Mouse (Mus musculus): ENCODE data around the gene AL732309.1. TPM values are rescaled to one million over a fixed set of nuclear protein-coding genes. Genes with fewer than 3 reads are reported as not detected.

AL732309.1 gene
- polyA plus RNA-seq, 1 experiment from 2014 or later: 6.8 TPM

- H3K36me3 ChIP-seq (ENCODE audit: control insufficient read depth, insufficient read depth, low read length): peaks cover 7% of the 10 kb centered on the region
- no peak for ATAC-seq (replicated peaks; ENCODE audit: low FRiP score)
- H3K4me3 ChIP-seq (ENCODE audit: low read depth, low read length): no peak within 1 kb of the TSS
These were observed 28.2 kb downstream of the AL732309.1 start, which contains the start of gene Fam166a for GRCm38 (mm10) chr2:25218445-25218844. TSS of gene Fam166a (plus strand) at chr2:25218745.

GRCm38 (mm10) chr2:25217666-25218065 lies 29.0 kb downstream of the AL732309.1 start:
- Histone ChIP-seq H3K4me2 (no peak overlapping the region), H3K27ac (ENCODE audit: low read depth, low read length) (no peak overlapping the region), H3K4me3 (ENCODE audit: low read depth, low read length) (no peak overlapping the region), H3K9ac (ENCODE audit: low read depth, low read length) (no peak overlapping the region), H3K4me1 (replicated peaks; ENCODE audit: control insufficient read depth, insufficient read depth, low read length) (no peaks in the 10 kb centered on the region), H3K27me3 (replicated peaks; ENCODE audit: control insufficient read depth, insufficient read depth, low read length) (no peaks in the 10 kb centered on the region), H3K9me3 (ENCODE audit: control insufficient read depth, low read length) (no peaks in the 10 kb centered on the region), H3K36me3 (ENCODE audit: control insufficient read depth, insufficient read depth, low read length) (peaks cover 4% of the 10 kb centered on the region)
- ATAC-seq (replicated peaks; ENCODE audit: low FRiP score): no peak
- no peak for DNase-seq (ENCODE audit: low spot score)
- 54% methylated on average over 2 of the region's 2 CpGs for WGBS

More at GRCm38 (mm10) chr2:25218445-25218844, 28.2 kb downstream of the AL732309.1 start, which contains the start of gene Fam166a:
- Histone ChIP-seq H3K27ac (ENCODE audit: low read depth, low read length) (no peak within 1 kb of the TSS), H3K4me2 (no peak within 1 kb of the TSS), H3K27me3 (replicated peaks; ENCODE audit: control insufficient read depth, insufficient read depth, low read length) (no peaks in the 10 kb centered on the region), H3K9me3 (ENCODE audit: control insufficient read depth, low read length) (no peaks in the 10 kb centered on the region), H3K4me1 (replicated peaks; ENCODE audit: control insufficient read depth, insufficient read depth, low read length) (no peaks in the 10 kb centered on the region; the same call in 1 of the 2 replicates), H3K9ac (ENCODE audit: low read depth, low read length) (no peak within 1 kb of the TSS)
- no peak for DNase-seq (ENCODE audit: low spot score)

DNA sequence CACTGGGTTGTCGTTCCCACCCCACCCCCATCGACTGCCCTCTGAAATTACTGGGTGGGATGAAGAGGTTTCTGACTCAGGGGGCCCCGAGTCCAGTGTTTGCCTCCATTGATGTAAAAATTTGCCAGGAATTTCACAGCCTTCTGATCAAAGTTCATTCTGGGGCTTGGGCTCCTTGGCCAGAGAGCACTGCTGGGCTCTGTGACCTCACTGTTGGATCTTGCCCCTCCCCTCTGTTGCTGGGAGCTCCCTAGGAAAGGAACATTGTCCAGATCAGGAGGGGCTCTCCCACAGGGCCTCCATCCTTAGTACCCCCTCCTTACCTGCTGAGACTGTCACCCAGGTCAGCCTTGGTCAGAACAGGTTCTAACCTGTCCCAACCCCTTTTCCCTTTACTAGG lies 32.2 kb downstream of the AL732309.1 start, which contains the start of gene Stpg3:
Gene Stpg3 (minus strand): TSS at position 194 of the 400 bp plus-strand sequence.
- DNase-seq (ENCODE audit: low spot score) (no peak), ATAC-seq (replicated peaks; ENCODE audit: low FRiP score) (no peak)
- 76% methylated on average over 3 of the region's 3 CpGs for whole genome bisulfite sequencing
- Histone ChIP-seq H3K4me1 (replicated peaks; ENCODE audit: control insufficient read depth, insufficient read depth, low read length) (peaks cover 13% of the 10 kb centered on the region), H3K4me2 (no peak within 1 kb of the TSS), H3K27ac (ENCODE audit: low read depth, low read length) (no peak within 1 kb of the TSS), H3K27me3 (replicated peaks; ENCODE audit: control insufficient read depth, insufficient read depth, low read length) (no peaks in the 10 kb centered on the region), H3K9me3 (ENCODE audit: control insufficient read depth, low read length) (no peaks in the 10 kb centered on the region), H3K4me3 (ENCODE audit: low read depth, low read length) (no peak within 1 kb of the TSS), H3K9ac (ENCODE audit: low read depth, low read length) (no peak within 1 kb of the TSS), H3K36me3 (ENCODE audit: control insufficient read depth, insufficient read depth, low read length) (0 out of 2 replicates have a peak, but pooled peaks cover 2% of the 10 kb centered on the region)

GRCm38 (mm10) chr2:25213266-25213865 lies 33.3 kb downstream of the AL732309.1 start:
- Histone ChIP-seq H3K4me2 (no peak overlapping the region), H3K9ac (ENCODE audit: low read depth, low read length) (no peak overlapping the region), H3K4me1 (replicated peaks; ENCODE audit: control insufficient read depth, insufficient read depth, low read length) (peaks cover 16% of the 10 kb centered on the region), H3K36me3 (ENCODE audit: control insufficient read depth, insufficient read depth, low read length) (peaks cover 6% of the 10 kb centered on the region; the same call in 1 of the 2 replicates), H3K9me3 (ENCODE audit: control insufficient read depth, low read length) (no peaks in the 10 kb centered on the region), H3K27me3 (replicated peaks; ENCODE audit: control insufficient read depth, insufficient read depth, low read length) (no peaks in the 10 kb centered on the region), H3K4me3 (ENCODE audit: low read depth, low read length) (no peak overlapping the region), H3K27ac (ENCODE audit: low read depth, low read length) (no peak overlapping the region)
- DNase-seq (ENCODE audit: low spot score): no peak
- WGBS: 59% methylated on average over 23 of the region's 23 CpGs
- ATAC-seq (replicated peaks; ENCODE audit: low FRiP score): no peak

DNA sequence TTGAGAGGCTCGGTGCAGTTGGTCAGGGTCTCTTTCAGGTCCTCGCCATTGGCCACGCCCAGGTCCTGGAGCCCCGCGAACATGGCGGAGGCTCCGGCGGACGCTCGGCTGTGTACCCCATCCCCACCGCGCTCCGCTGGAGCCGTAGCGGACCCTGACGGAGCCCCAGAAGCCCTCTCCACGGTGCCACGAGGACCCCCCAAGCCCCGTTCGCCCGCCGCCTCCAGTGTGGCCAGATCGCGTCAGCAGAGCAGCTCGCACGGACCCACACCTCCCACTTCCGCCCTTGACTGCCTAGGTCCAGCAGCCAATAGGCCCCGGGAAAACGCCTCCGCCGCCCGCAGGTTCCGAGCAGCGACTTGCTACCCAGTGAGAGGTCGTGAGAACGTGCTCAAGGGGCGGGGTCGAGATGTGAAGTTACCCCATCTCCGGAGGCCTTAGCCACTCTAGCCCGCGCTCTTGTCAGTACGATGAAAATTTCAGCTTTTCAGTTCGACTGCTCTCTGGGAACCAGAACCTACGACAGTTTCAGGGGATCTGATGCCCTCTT lies 35.5 kb downstream of the AL732309.1 start, which contains the start of gene Nelfb:
Gene Nelfb (minus strand): TSS at position 369 of the 550 bp plus-strand sequence.
- H3K4me3 ChIP-seq (ENCODE audit: low read depth, low read length): peak within 1 kb of the TSS; percentile 89
- no peaks in the 10 kb centered on the region for H3K9me3 ChIP-seq (ENCODE audit: control insufficient read depth, low read length)
- peak within 1 kb of the TSS; percentile 76 for H3K4me2 ChIP-seq
- DNase-seq (ENCODE audit: low spot score) (peak; percentile 98), ATAC-seq (replicated peaks; ENCODE audit: low FRiP score) (peak; percentile 96)
- H3K27ac ChIP-seq (ENCODE audit: low read depth, low read length): peak within 1 kb of the TSS; percentile 65
- H3K36me3 ChIP-seq (ENCODE audit: control insufficient read depth, insufficient read depth, low read length): peaks cover 12% of the 10 kb centered on the region
- under 1% methylated on average over 44 of the region's 44 CpGs for WGBS
- peaks cover 16% of the 10 kb centered on the region for H3K4me1 ChIP-seq (replicated peaks; ENCODE audit: control insufficient read depth, insufficient read depth, low read length)
- H3K9ac ChIP-seq (ENCODE audit: low read depth, low read length): peak within 1 kb of the TSS; percentile 88
- H3K27me3 ChIP-seq (replicated peaks; ENCODE audit: control insufficient read depth, insufficient read depth, low read length): no peaks in the 10 kb centered on the region

GRCm38 (mm10) chr2:25210686-25211085 lies 36.0 kb downstream of the AL732309.1 start:
- Histone ChIP-seq H3K36me3 (ENCODE audit: control insufficient read depth, insufficient read depth, low read length) (peaks cover 16% of the 10 kb centered on the region), H3K9ac (ENCODE audit: low read depth, low read length) (peak overlapping the region; percentile 88), H3K27ac (ENCODE audit: low read depth, low read length) (peak overlapping the region; percentile 65), H3K4me2 (peak overlapping the region; percentile 76), H3K4me3 (ENCODE audit: low read depth, low read length) (peak overlapping the region; percentile 89), H3K9me3 (ENCODE audit: control insufficient read depth, low read length) (no peaks in the 10 kb centered on the region), H3K4me1 (replicated peaks; ENCODE audit: control insufficient read depth, insufficient read depth, low read length) (peaks cover 16% of the 10 kb centered on the region), H3K27me3 (replicated peaks; ENCODE audit: control insufficient read depth, insufficient read depth, low read length) (no peaks in the 10 kb centered on the region)
- DNase-seq (ENCODE audit: low spot score): no peak
- under 1% methylated on average over 24 of the region's 24 CpGs for WGBS
- peak; percentile 13 for ATAC-seq (replicated peaks; ENCODE audit: low FRiP score)

DNA sequence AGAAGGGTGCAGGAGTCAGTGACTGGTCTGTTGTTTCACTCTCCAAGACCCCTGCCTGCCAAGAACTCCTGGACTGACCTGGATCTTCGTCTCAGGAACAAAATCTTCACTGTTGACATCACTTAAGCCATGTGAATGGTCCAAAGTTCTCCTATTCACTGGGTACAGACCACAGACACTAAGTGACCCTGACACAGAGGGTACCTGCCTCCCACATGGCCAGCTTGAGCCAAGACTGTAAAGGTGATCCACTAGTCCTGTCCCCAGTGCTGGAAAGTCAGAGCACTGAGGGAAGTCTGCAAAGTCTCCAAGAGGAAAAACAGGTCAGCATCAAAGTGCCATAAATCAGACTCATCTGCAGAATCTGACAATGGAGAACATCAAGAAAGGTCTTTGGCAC lies 39.1 kb downstream of the AL732309.1 start:
- Histone ChIP-seq H3K27me3 (replicated peaks; ENCODE audit: control insufficient read depth, insufficient read depth, low read length) (no peaks in the 10 kb centered on the region), H3K27ac (ENCODE audit: low read depth, low read length) (no peak overlapping the region), H3K36me3 (ENCODE audit: control insufficient read depth, insufficient read depth, low read length) (peaks cover 33% of the 10 kb centered on the region), H3K9ac (ENCODE audit: low read depth, low read length) (no peak overlapping the region), H3K4me1 (replicated peaks; ENCODE audit: control insufficient read depth, insufficient read depth, low read length) (peaks cover 16% of the 10 kb centered on the region), H3K4me2 (no peak overlapping the region), H3K9me3 (ENCODE audit: control insufficient read depth, low read length) (no peaks in the 10 kb centered on the region), H3K4me3 (ENCODE audit: low read depth, low read length) (no peak overlapping the region)
- ATAC-seq (replicated peaks; ENCODE audit: low FRiP score): no peak
- no peak for DNase-seq (ENCODE audit: low spot score)
- 71% methylated on average over 1 of the region's 1 CpGs for WGBS

- no peak for DNase-seq (ENCODE audit: low spot score)
These were observed 42.9 kb downstream of the AL732309.1 start for GRCm38 (mm10) chr2:25203631-25204214.

More at GRCm38 (mm10) chr2:25203631-25204214, 42.9 kb downstream of the AL732309.1 start:
- Histone ChIP-seq H3K4me3 (ENCODE audit: low read depth, low read length) (no peak overlapping the region), H3K36me3 (ENCODE audit: control insufficient read depth, insufficient read depth, low read length) (peaks cover 54% of the 10 kb centered on the region), H3K4me1 (replicated peaks; ENCODE audit: control insufficient read depth, insufficient read depth, low read length) (no peaks in the 10 kb centered on the region), H3K27me3 (replicated peaks; ENCODE audit: control insufficient read depth, insufficient read depth, low read length) (no peaks in the 10 kb centered on the region), H3K4me2 (no peak overlapping the region), H3K9ac (ENCODE audit: low read depth, low read length) (no peak overlapping the region), H3K9me3 (ENCODE audit: control insufficient read depth, low read length) (no peaks in the 10 kb centered on the region), H3K27ac (ENCODE audit: low read depth, low read length) (no peak overlapping the region)
- no peak; the same call in 1 of the 2 replicates for ATAC-seq (replicated peaks; ENCODE audit: low FRiP score)
- 67% methylated on average over 4 of the region's 4 CpGs for WGBS
